In the genomic region with DNA sequence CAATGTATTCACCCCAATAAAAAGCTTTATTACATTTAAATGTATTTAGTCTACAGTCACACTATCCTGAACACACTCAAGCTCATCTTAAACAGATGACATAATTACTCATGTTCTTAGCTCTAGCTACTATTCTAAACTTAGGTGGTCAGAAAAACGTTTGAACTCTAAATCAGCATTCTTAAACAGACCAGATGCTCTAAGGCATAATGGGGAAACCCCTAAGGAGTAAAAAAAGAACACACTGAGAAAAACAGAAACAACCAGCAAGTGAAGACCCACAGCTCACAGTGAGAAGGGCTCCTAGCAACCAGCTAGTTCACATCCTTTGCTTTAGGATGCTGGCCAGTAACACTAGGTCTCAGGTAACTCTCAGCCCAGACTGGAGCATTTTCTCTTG, we compare ENCODE assay signal across 20 mouse cellular contexts. TPM values are rescaled to one million over a fixed set of nuclear protein-coding genes. Genes with fewer than 3 reads are reported as not detected.
"Had no signal": no experiment of that assay in that cellular context is flagged by ENCODE, and none has a peak within 500 bp of the region (broad histone marks: within the 10 kb centered on the region; RNA-seq: fewer than 3 reads in every experiment).

No protein-coding gene starts in this region.

- H3K27ac ChIP-seq: kidney, postnatal 0 days; left cerebral cortex, adult 2 months; liver, embryonic 13.5 days; midbrain, embryonic 12.5 days; midbrain, embryonic 15.5 days; neural tube, embryonic 12.5 days; neural tube, embryonic 15.5 days had no signal

- H3K4me3 ChIP-seq: left cerebral cortex, adult 2 months; liver, embryonic 13.5 days; midbrain, embryonic 12.5 days; midbrain, embryonic 15.5 days; neural tube, embryonic 12.5 days; neural tube, embryonic 15.5 days had no signal

- H3K9ac ChIP-seq: liver, embryonic 13.5 days; midbrain, embryonic 12.5 days; midbrain, embryonic 15.5 days; neural tube, embryonic 12.5 days; neural tube, embryonic 15.5 days had no signal

- H3K36me3 ChIP-seq: liver, embryonic 13.5 days; midbrain, embryonic 12.5 days; midbrain, embryonic 15.5 days; neural tube, embryonic 12.5 days; neural tube, embryonic 15.5 days had no signal

- H3K4me2 ChIP-seq: liver, embryonic 13.5 days; midbrain, embryonic 12.5 days; midbrain, embryonic 15.5 days; neural tube, embryonic 12.5 days; neural tube, embryonic 15.5 days had no signal

- DNase-seq: kidney, adult 18-20 months; kidney, postnatal 25 days; layer of hippocampus, postnatal 36 days; liver, embryonic 13.5 days; lung, adult 2 months; lung, postnatal 14 days; lung, postnatal 4 days; right cerebral cortex, adult 18-20 months; right cerebral cortex, postnatal 14 days; right cerebral cortex, postnatal 4 days; spleen, adult 18-20 months; thymus, adult 2 months; thymus, postnatal 25 days had no signal

- H3K27me3 ChIP-seq: liver, embryonic 13.5 days; midbrain, embryonic 12.5 days; midbrain, embryonic 15.5 days; neural tube, embryonic 12.5 days; neural tube, embryonic 15.5 days had no signal

- ATAC-seq: midbrain, embryonic 15.5 days had no signal

- H3K9me3 ChIP-seq: liver, embryonic 13.5 days; midbrain, embryonic 12.5 days; midbrain, embryonic 15.5 days; neural tube, embryonic 12.5 days; neural tube, embryonic 15.5 days had no signal

- H3K4me1 ChIP-seq: liver, embryonic 13.5 days; midbrain, embryonic 12.5 days; midbrain, embryonic 15.5 days; neural tube, embryonic 12.5 days had no signal

RNA-seq across cellular contexts. Expression of gene Sgtb, which starts 17.8 kb away (rescaled TPM):
- total RNA-seq: megakaryocyte progenitor cell, adult 5-6 weeks had no signal
